Mouse (Mus musculus) olfactory bulb, adult 2 months (tissue): ENCODE measurements around the gene Dio1. TPM values are rescaled to one million over a fixed set of nuclear protein-coding genes. Genes with fewer than 3 reads are reported as not detected.

ENCODE experiments used
- H3K27ac ChIP-seq: fragments of 200-500 bp; 2 replicates; pipeline ENCODE4 v1.5.1; 2012; ENCODE audit warnings: low read depth, low read length; ENCODE audit not compliant: insufficient read depth
- H3K4me1 ChIP-seq: fragments of 200-500 bp; 2 replicates; pipeline ENCODE4 v1.6.1; 2012; ENCODE audit warnings: low read length; ENCODE audit not compliant: control insufficient read depth, insufficient read depth
- H3K4me3 ChIP-seq: fragments of 200-500 bp; 2 replicates; pipeline ENCODE4 v1.5.1; 2012; ENCODE audit warnings: mild to moderate bottlenecking, low read depth, low read length, moderate library complexity; ENCODE audit not compliant: insufficient read depth
- CTCF ChIP-seq: fragments of 200-500 bp; IDR thresholded peaks from 2 replicates; pipeline ENCODE4 v1.5.1; 2012; ENCODE audit warnings: low read depth, mild to moderate bottlenecking, low read length, moderate library complexity; ENCODE audit not compliant: insufficient read depth
- POLR2A ChIP-seq: fragments of 200-500 bp; IDR thresholded peaks from 2 replicates; pipeline ENCODE4 v1.6.1; 2012; ENCODE audit warnings: mild to moderate bottlenecking, low read depth, low read length, moderate library complexity; ENCODE audit not compliant: insufficient read depth
- WGBS: fragments of 180-500 bp; shearing (Covaris S2); methylation state at CpG from one replicate; pipeline ENCODE4 v1.1.7; 2018; 5-methylcytosine and 5-hydroxymethylcytosine counted together
- polyA plus RNA-seq: library from polyadenylated mRNA; stranded (reverse); fragments of >200 nt; gene quantifications from 2 replicates; pipeline ENCODE4 v1.2.4, GENCODE M21; 2012; ENCODE audit warnings: low replicate concordance; ENCODE audit not compliant: missing spikeins, insufficient read depth, insufficient read length

Gene Dio1
- polyA plus RNA-seq, 1 experiment: not detected

DNA sequence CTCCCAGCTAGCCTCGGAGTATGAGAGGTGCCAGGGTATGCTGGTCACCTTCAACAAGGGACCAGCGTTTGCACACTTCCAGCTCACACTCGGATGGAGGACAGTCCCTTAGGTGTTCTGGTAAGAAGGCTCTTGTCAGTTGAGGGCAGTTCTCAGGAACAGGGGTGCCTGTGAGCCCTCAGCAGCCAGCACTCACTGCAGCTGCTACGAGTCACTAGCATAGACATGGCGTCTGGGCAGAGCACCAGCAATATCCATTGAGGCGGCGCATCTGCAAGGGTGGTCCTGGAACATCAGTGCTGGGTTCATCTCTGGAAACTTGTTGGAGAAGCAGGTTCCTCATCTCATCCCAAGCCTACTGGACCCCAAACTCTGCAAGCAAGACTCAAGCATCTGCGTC is 20.6 kb downstream of the Dio1 start:
- TF ChIP-seq CTCF: no peak
- TF ChIP-seq POLR2A: no peak
- 90% methylated on average over 8 of the region's 8 CpGs for WGBS
- no peak overlapping the region for H3K27ac ChIP-seq

DNA sequence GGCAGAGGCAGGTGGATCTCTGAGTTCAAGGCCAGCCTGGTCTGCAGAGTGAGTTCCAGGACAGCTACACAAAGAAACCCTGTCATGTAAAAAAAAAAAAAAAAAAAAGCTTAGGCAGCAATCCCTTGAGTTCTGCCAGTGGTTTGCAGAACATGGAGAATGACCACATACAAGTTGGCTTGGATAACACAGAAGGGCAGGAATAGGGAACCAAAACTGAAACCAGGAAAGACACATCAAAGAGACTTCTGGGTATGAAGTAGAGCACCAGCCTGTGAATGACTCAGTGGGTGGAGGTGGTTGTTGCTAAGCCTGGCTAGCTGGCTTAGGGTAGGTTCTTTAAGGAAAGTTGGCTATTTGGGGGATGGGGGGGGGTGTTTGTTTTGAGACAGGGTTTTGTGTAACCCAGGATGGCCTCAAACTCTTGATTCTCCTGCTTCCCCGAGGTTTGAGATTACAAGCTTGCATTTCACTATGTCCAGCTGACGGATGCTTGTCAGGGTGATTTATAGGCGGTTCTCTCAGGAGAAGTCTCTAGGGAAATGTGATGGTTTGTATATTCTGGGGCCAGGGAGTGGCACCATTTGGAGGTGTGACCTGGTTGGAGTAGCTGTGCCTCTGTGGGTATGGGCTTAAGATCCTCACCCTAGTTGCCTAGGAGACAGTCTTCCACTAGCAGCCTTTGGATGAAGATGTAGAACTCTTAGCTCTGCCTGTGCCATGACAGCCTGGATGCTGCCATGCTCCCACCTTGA is 21.3 kb downstream of the Dio1 start:
- H3K4me3 ChIP-seq: no peak overlapping the region
- WGBS: 84% methylated on average over 3 of the region's 3 CpGs
- no peak overlapping the region for H3K27ac ChIP-seq
- TF ChIP-seq CTCF (no peak), POLR2A (no peak)
- H3K4me1 ChIP-seq: no peaks in the 10 kb centered on the region

More for the DNA sequence above, 20.6 kb downstream of the Dio1 start:
- Histone ChIP-seq H3K4me1 (no peaks in the 10 kb centered on the region), H3K4me3 (no peak overlapping the region)

DNA sequence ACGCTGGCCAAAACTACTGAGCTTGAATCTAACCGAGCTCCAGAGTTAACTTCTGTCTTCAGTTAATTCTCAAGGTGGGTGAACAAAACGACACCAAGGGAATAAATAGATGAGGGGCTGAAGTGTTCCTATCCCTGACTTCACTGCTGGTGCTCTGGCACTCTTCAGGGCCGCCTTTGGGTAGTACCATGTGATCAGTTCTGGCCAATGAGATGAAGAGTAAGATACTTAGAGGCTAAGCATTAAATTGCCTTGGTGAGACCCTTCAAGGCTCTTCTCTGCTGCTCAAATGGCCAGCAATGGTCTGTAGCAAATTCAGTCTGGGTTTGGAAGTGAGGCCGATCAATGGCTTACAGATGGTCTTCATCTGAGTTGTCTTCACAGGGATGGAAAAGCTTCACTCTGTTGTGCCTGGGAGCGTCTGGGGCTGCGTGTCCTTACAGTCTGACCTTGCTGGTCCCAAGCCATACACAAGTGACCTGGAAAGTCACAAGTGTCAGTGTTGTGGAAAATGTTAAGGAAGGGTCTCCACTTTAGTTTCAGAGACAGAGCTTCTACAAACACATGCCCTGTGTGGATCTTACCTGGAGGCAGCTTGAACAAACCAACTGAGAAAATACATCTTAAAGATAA is 26.0 kb downstream of the Dio1 start:
- 89% methylated on average over 7 of the region's 7 CpGs for WGBS
- Histone ChIP-seq H3K4me3 (no peak overlapping the region), H3K4me1 (no peaks in the 10 kb centered on the region), H3K27ac (no peak overlapping the region)
- no peak for TF ChIP-seq CTCF
- TF ChIP-seq POLR2A: no peak

DNA sequence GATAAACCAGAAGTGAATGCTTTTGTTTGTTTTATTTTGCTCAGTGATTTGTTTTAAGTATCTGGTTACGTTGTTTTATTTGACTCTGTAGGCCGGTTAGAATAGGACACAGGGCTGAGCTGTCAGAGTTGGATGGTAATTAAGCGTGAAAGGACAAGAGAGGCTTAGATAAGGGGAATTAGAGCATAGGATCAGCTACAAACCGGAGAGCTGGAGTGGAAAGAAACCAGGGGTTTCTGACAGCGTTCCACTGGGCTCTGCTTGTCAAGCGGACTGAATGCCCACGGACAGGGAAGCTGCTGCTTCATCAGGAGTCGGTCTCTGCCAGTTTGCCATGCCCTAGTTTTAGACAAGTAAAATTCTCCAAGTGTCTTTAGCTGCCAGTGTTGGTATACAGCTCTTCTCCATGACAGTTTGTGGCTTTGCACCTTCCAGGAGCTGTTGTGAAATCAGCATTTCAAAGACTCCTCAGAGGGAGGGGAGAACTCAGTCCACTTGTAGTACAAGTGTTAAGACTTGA is 28.7 kb downstream of the Dio1 start:
- 35% methylated on average over 8 of the region's 8 CpGs for WGBS
- Histone ChIP-seq H3K4me1 (no peaks in the 10 kb centered on the region), H3K4me3 (no peak overlapping the region), H3K27ac (no peak overlapping the region)
- TF ChIP-seq CTCF (no peak), POLR2A (no peak)

DNA sequence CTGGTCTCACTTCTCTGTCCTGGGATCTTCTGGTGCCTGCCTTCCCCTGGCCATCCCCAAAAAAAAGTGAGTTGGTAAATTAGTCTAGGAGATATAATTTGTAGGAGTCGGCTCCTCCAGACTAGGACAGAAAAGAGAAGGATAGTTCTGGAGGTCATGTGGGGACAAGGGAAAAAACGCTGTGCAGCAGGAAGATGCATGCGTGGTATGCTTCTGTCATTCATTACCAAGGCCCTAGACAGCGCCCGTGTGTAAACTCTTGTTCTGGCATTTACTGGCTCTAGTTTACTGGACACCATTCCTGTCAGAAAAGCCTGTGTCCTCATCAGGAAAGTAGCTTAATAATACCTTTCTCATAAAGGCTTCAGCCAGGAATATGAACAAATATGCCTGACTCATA is 32.5 kb downstream of the Dio1 start:
- no peaks in the 10 kb centered on the region for H3K4me1 ChIP-seq
- TF ChIP-seq POLR2A: no peak
- TF ChIP-seq CTCF: no peak
- 76% methylated on average over 5 of the region's 5 CpGs for WGBS
- no peak overlapping the region for H3K27ac ChIP-seq
- no peak overlapping the region for H3K4me3 ChIP-seq

DNA sequence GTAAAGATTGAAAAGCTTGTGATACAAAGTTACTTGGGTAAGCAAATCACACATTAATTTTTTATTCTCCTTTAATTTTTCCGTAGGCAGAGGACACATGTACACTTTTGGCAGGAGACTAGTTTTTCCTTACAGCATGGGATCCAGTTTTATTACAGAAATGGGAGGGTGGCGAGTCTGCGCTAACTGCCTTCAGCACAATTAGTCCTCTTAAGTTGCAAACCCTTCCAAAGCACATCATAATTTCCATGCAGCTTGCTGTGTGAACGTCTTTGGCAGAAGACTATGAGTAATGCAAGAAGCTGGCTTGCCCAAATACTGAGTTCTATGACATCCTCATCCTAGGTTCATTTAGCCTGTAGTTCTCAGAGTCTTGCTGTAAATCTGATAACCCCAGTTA is 33.3 kb downstream of the Dio1 start:
- TF ChIP-seq CTCF (no peak), POLR2A (no peak)
- Histone ChIP-seq H3K4me3 (no peak overlapping the region), H3K27ac (no peak overlapping the region), H3K4me1 (no peaks in the 10 kb centered on the region)
- 61% methylated on average over 4 of the region's 4 CpGs for WGBS

DNA sequence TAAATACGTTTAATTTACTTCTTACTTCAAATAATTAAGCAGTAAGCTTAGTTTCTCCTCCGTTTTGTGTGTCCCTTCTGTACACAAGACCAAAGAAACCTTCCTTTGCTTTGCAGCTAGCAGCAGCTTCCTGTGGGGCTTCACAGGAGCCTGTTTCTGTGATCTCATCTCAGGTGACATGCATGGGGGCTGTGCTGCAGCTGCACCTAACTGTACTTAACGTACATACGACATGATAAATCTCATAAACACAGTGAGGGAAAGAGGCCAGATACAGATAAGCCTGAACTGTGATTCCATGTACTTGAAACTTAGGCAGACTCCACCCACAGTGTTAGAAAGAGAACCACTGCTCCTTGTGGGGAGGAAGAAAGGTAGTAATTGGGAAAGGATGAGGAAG is 47.0 kb downstream of the Dio1 start:
- H3K4me3 ChIP-seq: no peak overlapping the region
- WGBS: 83% methylated on average over 4 of the region's 4 CpGs
- H3K4me1 ChIP-seq: no peaks in the 10 kb centered on the region
- TF ChIP-seq POLR2A (no peak), CTCF (no peak)
- H3K27ac ChIP-seq: no peak overlapping the region

DNA sequence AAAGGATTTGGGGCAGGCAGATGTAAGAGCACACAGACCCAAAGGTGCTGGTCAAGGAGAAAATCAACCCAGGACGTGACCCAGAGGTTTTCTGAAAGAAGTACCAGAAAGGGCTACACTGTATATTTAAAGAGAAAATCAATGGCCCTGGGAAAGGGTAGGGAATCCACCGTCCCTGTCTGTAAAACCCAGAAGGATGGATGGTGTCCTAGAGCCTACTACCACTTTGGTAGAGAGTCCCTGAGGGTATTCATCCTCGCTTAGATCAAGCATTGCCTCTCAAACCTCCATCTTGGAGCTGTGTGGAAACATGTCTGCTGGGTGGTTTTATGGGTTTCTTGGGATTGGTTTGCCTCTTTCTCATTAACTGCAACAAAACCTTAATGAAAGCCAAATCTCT is 52.6 kb downstream of the Dio1 start:
- peaks cover 7% of the 10 kb centered on the region for H3K4me1 ChIP-seq
- WGBS: 14% methylated on average over 3 of the region's 3 CpGs
- peak overlapping the region; percentile 73; the same call in 1 of the 2 replicates for H3K27ac ChIP-seq
- peak overlapping the region; percentile 98 for H3K4me3 ChIP-seq
- no peak for TF ChIP-seq POLR2A
- no peak for TF ChIP-seq CTCF
